Mouse (Mus musculus): Measurements from ENCODE around the gene Mrpl55. TPM values are rescaled to one million over a fixed set of nuclear protein-coding genes. Genes with fewer than 3 reads are reported as not detected.

Gene Mrpl55
- polyA plus RNA-seq, 1 experiment from 2014 or later, result 100 TPM

DNA sequence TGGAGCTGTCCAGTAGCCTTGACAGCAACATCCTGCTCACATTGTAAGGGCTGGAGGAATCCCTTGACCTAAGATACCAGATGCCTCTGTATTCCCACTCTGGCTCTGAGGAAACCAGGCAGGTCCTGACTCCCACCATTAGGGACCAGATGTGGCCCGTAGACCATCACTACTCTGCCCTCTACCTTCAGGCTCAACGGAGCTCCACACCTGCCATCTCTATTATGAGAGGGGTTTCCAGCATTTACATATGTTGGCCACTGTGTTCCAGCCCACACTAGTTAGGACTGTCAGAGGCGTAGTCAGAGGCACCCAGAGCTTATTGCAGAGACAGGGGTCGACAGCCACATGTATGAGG lies 37.1 kb downstream of the Mrpl55 start:
- no peak for ATAC-seq (ENCODE audit: insufficient read depth)
- no peak overlapping the region for H3K27ac ChIP-seq (ENCODE audit: low read depth)
- no peak overlapping the region for H3K4me3 ChIP-seq (ENCODE audit: low read depth, low read length)
- H3K9ac ChIP-seq, result no peak overlapping the region
- peaks cover 3% of the 10 kb centered on the region; the same call in 1 of the 2 replicates for H3K4me1 ChIP-seq (ENCODE audit: insufficient read depth)
- H3K36me3 ChIP-seq (ENCODE audit: insufficient read depth), result no peaks in the 10 kb centered on the region
- WGBS, result 43% methylated on average over 4 of the region's 4 CpGs
- H3K27me3 ChIP-seq (ENCODE audit: insufficient read depth, low read length), result no peaks in the 10 kb centered on the region
- H3K4me2 ChIP-seq, result no peak overlapping the region
- no peaks in the 10 kb centered on the region for H3K9me3 ChIP-seq (ENCODE audit: low read depth, low read length)
- no peak for TF ChIP-seq CTCF (IDR thresholded peaks at IDR 0.05; ENCODE audit: low read depth)
- no peak for DNase-seq

DNA sequence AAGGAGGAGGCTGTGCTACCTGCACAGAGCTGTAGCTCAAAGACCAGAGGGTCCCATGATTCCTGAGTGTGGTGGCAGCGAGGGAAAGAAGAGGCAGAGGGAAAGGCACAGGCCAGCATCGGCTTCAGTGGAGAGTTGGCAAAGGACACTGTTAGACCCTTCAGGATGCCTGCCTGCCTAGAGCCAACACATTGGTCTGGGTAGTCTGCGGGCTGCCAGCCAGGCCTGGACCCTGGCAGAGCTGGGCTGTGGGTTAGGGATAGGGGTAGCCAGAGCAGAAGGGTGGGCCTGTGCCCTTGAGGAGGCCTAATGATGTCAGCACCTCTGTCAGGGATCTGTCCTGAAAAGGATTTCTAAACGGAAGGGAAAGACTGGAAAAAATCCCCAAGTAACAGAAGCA lies 37.5 kb downstream of the Mrpl55 start:
- Histone ChIP-seq H3K4me1 (ENCODE audit: insufficient read depth) (peaks cover 3% of the 10 kb centered on the region; the same call in 1 of the 2 replicates), H3K27me3 (ENCODE audit: insufficient read depth, low read length) (no peaks in the 10 kb centered on the region), H3K36me3 (ENCODE audit: insufficient read depth) (no peaks in the 10 kb centered on the region), H3K9ac (no peak overlapping the region), H3K27ac (ENCODE audit: low read depth) (no peak overlapping the region), H3K9me3 (ENCODE audit: low read depth, low read length) (no peaks in the 10 kb centered on the region), H3K4me3 (ENCODE audit: low read depth, low read length) (no peak overlapping the region), H3K4me2 (no peak overlapping the region)
- no peak for DNase-seq
- TF ChIP-seq CTCF (IDR thresholded peaks at IDR 0.05; ENCODE audit: low read depth), result no peak
- ATAC-seq (ENCODE audit: insufficient read depth), result no peak
- WGBS, result 76% methylated on average over 4 of the region's 4 CpGs

DNA sequence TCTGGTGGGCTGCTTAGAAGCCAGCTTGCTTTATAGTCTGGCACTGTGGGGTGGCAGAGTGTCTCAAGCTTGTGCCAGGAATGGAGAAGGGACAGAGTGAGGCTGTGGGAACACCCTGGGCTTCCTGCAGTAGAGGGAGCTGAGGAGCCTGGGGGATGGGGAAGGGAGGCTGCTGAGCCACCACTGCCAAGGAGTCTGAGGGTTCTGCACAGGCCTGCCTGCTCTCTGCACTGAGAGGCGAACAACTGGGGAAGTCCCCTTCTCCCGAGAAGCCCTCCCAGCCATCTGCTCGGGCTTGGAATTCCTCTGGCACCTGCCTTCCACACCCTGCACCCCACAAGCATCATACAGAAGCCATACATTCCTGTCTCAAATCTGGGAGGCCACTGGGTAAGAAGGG lies 39.6 kb downstream of the Mrpl55 start:
- no peak for DNase-seq
- Histone ChIP-seq H3K27ac (ENCODE audit: low read depth) (no peak overlapping the region), H3K4me3 (ENCODE audit: low read depth, low read length) (no peak overlapping the region), H3K36me3 (ENCODE audit: insufficient read depth) (no peaks in the 10 kb centered on the region), H3K9me3 (ENCODE audit: low read depth, low read length) (no peaks in the 10 kb centered on the region), H3K9ac (no peak overlapping the region), H3K4me1 (ENCODE audit: insufficient read depth) (peaks cover 3% of the 10 kb centered on the region; the same call in 1 of the 2 replicates), H3K27me3 (ENCODE audit: insufficient read depth, low read length) (no peaks in the 10 kb centered on the region), H3K4me2 (no peak overlapping the region)
- TF ChIP-seq CTCF (IDR thresholded peaks at IDR 0.05; ENCODE audit: low read depth), result no peak
- ATAC-seq (ENCODE audit: insufficient read depth), result no peak
- WGBS, result 9% methylated on average over 2 of the region's 3 CpGs

DNA sequence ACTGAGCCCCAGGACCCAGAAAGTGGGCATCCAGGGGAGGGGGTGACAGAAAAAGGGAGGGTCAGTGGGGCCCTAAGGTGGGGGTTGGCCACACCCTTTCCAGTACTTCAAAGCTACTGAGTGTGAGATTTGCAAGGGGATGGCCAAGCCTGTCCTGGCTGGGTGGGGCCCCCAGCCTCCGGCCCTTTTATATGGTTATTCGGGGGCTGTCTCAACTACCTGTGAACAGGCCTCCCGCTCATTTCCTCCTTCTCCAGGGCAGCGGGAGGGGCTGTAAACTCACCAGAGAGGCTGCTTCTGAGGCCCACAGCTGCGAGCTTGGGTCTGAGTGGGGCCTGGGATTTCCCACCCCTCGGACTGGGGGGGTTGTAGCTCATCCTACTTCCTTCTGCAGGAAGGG lies 41.6 kb downstream of the Mrpl55 start:
- H3K36me3 ChIP-seq (ENCODE audit: insufficient read depth), result no peaks in the 10 kb centered on the region
- WGBS, result 17% methylated on average over 6 of the region's 6 CpGs
- DNase-seq (no peak), ATAC-seq (ENCODE audit: insufficient read depth) (no peak)
- no peak overlapping the region for H3K4me3 ChIP-seq (ENCODE audit: low read depth, low read length)
- H3K4me1 ChIP-seq (ENCODE audit: insufficient read depth), result peaks cover under 1% of the 10 kb centered on the region; the same call in 1 of the 2 replicates
- no peak overlapping the region for H3K9ac ChIP-seq
- no peaks in the 10 kb centered on the region for H3K9me3 ChIP-seq (ENCODE audit: low read depth, low read length)
- H3K27me3 ChIP-seq (ENCODE audit: insufficient read depth, low read length), result peaks cover 4% of the 10 kb centered on the region; the same call in 1 of the 2 replicates
- H3K4me2 ChIP-seq, result no peak overlapping the region
- no peak for TF ChIP-seq CTCF (IDR thresholded peaks at IDR 0.05; ENCODE audit: low read depth)
- H3K27ac ChIP-seq (ENCODE audit: low read depth), result no peak overlapping the region

DNA sequence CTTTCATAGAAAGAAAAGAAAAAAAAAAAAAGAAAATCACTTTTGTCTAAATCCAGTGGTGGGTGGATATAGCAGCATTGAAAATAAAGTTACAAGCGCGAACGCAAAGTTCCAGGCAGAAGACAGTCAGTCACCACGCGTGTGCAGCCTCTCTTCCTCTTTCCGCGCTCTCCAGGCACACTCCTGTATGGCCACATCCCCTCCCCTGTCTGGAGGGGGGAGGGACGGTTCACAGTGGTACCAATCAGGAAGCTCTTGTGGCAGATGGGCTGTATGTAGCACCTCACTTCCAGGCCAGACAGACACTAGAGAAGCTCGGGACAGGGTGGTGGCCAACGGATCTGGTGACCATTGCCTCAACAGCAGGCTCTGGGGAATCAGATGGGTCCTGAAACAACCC lies 45.8 kb downstream of the Mrpl55 start:
- no peak overlapping the region for H3K9ac ChIP-seq
- no peak overlapping the region for H3K4me3 ChIP-seq (ENCODE audit: low read depth, low read length)
- H3K4me1 ChIP-seq (ENCODE audit: insufficient read depth), result no peaks in the 10 kb centered on the region
- peaks cover 4% of the 10 kb centered on the region; the same call in 1 of the 2 replicates for H3K27me3 ChIP-seq (ENCODE audit: insufficient read depth, low read length)
- no peaks in the 10 kb centered on the region for H3K36me3 ChIP-seq (ENCODE audit: insufficient read depth)
- no peaks in the 10 kb centered on the region for H3K9me3 ChIP-seq (ENCODE audit: low read depth, low read length)
- DNase-seq, result no peak
- no peak overlapping the region for H3K4me2 ChIP-seq
- no peak overlapping the region for H3K27ac ChIP-seq (ENCODE audit: low read depth)
- 48% methylated on average over 10 of the region's 10 CpGs for WGBS
- no peak for ATAC-seq (ENCODE audit: insufficient read depth)
- TF ChIP-seq CTCF (IDR thresholded peaks at IDR 0.05; ENCODE audit: low read depth), result no peak

Other genes with a start within 250 kb of the Mrpl55 start
- 18.1 and 18.5 TPM in 2 replicates for gene Hist3h2a, start 247.8 kb upstream of the Mrpl55 start, polyA plus RNA-seq (2014; fragmentation: Nextera tagmentation; extraction: Ambion mirVana)
- 0.14 and 0.22 TPM in 2 replicates for gene Trim17, start 247.8 kb upstream of the Mrpl55 start, polyA plus RNA-seq (2014; fragmentation: Nextera tagmentation; extraction: Ambion mirVana)
- gene Trim11, start 224.4 kb upstream of the Mrpl55 start, polyA plus RNA-seq (2014; fragmentation: Nextera tagmentation; extraction: Ambion mirVana), result 17.2 and 18.2 TPM in 2 replicates
- 0.14 and 1.4 TPM in 2 replicates for gene Obscn, start 66.1 kb upstream of the Mrpl55 start, polyA plus RNA-seq (2014; fragmentation: Nextera tagmentation; extraction: Ambion mirVana)
- 1.9 and 2.2 TPM in 2 replicates for gene Iba57, start 38.7 kb upstream of the Mrpl55 start, polyA plus RNA-seq (2014; fragmentation: Nextera tagmentation; extraction: Ambion mirVana)
- 0.16 and 0.34 TPM in 2 replicates for gene Gjc2, start 19.3 kb upstream of the Mrpl55 start, polyA plus RNA-seq (2014; fragmentation: Nextera tagmentation; extraction: Ambion mirVana)
- gene Guk1, start 10.3 kb upstream of the Mrpl55 start, polyA plus RNA-seq (2014; fragmentation: Nextera tagmentation; extraction: Ambion mirVana), result 140 and 141 TPM in 2 replicates
- 32.5 and 32.9 TPM in 2 replicates for gene 2310033P09Rik, start 5.8 kb downstream of the Mrpl55 start, polyA plus RNA-seq (2014; fragmentation: Nextera tagmentation; extraction: Ambion mirVana)
- 687 and 693 TPM in 2 replicates for gene Arf1, start 25.8 kb downstream of the Mrpl55 start, polyA plus RNA-seq (2014; fragmentation: Nextera tagmentation; extraction: Ambion mirVana)
- gene Wnt3a, start 88.3 kb downstream of the Mrpl55 start, polyA plus RNA-seq (2014; fragmentation: Nextera tagmentation; extraction: Ambion mirVana), result not detected in 2 replicates
- gene Wnt9a, start 104.4 kb downstream of the Mrpl55 start, polyA plus RNA-seq (2014; fragmentation: Nextera tagmentation; extraction: Ambion mirVana), result 1.1 and 1.5 TPM in 2 replicates
- not detected in 2 replicates for gene Prss38, start 173.2 kb downstream of the Mrpl55 start, polyA plus RNA-seq (2014; fragmentation: Nextera tagmentation; extraction: Ambion mirVana)
- gene Jmjd4, start 247.6 kb downstream of the Mrpl55 start, polyA plus RNA-seq (2014; fragmentation: Nextera tagmentation; extraction: Ambion mirVana), result 11.5 and 11.7 TPM in 2 replicates
- 87.3 and 97.4 TPM in 2 replicates for gene Snap47, start 248.7 kb downstream of the Mrpl55 start, polyA plus RNA-seq (2014; fragmentation: Nextera tagmentation; extraction: Ambion mirVana)

Data from lung, embryonic 14.5 days (tissue).